ENCODE assay signal across 14 mouse cellular contexts in the genomic region with DNA sequence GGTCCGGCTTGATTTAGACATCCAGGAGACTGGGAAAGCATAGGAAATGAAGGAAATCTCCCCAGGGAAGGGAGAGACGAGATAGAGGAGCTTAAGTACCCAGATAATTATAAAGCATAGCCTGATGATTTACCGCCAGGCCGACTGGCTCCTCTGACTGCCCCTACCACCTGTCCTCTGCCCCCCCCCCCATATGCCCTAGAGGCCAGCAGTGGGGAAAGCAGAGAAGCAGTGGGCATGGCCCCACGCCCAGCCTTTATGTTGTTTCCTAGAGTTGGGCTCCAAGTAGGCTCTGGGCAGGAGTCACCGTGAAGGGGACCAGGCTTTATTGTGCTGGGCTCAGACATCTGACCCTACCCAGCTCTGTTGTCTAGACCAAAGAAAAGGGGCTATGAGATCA. TPM values are rescaled to one million over a fixed set of nuclear protein-coding genes. Genes with fewer than 3 reads are reported as not detected.
A peak's percentile ranks its signal among the peaks of the same experiment; 100 is the strongest.
DNase-seq lines count a peak whose midpoint lies in the region; ATAC-seq and TF ChIP-seq lines count a peak whose summit lies in the region.
"Had no signal": no experiment of that assay in that cellular context is flagged by ENCODE, and none has a peak within 500 bp of the region (broad histone marks: within the 10 kb centered on the region; RNA-seq: fewer than 3 reads in every experiment).

No protein-coding gene starts in this region.

- no peak overlapping the region for H3K4me2 ChIP-seq in lung, embryonic 16.5 days (ENCODE audit: low read depth, low read length)
- H3K4me2 ChIP-seq in neural tube, embryonic 13.5 days = no peak overlapping the region

- no peak for TF ChIP-seq CTCF in heart, adult 2 months (IDR thresholded peaks at IDR 0.05)

- peak; percentile 29 for DNase-seq in adrenal gland, adult 2 months
- no peak for DNase-seq in adrenal gland, adult 8-10 months
- DNase-seq in heart, adult 2 months = no peak
- no peak for DNase-seq in heart, postnatal 25 days (ENCODE audit: low spot score)
- DNase-seq in lung, postnatal 14 days = no peak
- DNase-seq in B cell, adult 2 months = no peak
- DNase-seq: heart, postnatal 10 days; kidney, adult 8-10 months; retina, postnatal 1 day; spleen, adult 18-20 months had no signal

- no peaks in the 10 kb centered on the region for H3K27me3 ChIP-seq in heart, adult 2 months (ENCODE audit: control insufficient read depth, insufficient read depth, low read length)
- no peaks in the 10 kb centered on the region for H3K27me3 ChIP-seq in lung, embryonic 16.5 days (ENCODE audit: control insufficient read depth, insufficient read depth, low read depth, low read length)
- no peaks in the 10 kb centered on the region for H3K27me3 ChIP-seq in neural tube, embryonic 13.5 days

- WGBS in heart, adult 2 months = 16% methylated on average over 6 of the region's 6 CpGs
- WGBS in lung, embryonic 16.5 days = 67% methylated on average over 6 of the region's 6 CpGs
- WGBS in neural tube, embryonic 13.5 days = 22% methylated on average over 6 of the region's 6 CpGs

- no peak for TF ChIP-seq EP300 in heart, adult 2 months (IDR thresholded peaks at IDR 0.05; ENCODE audit: insufficient read depth, low read depth, low read length)

- peaks cover 18% of the 10 kb centered on the region for H3K79me2 ChIP-seq in heart, adult 2 months (replicated peaks; ENCODE audit: control insufficient read depth, insufficient read depth, low read length)

- H3K9me3 ChIP-seq in lung, embryonic 16.5 days (ENCODE audit: control insufficient read depth, low read length) = no peaks in the 10 kb centered on the region
- no peaks in the 10 kb centered on the region for H3K9me3 ChIP-seq in neural tube, embryonic 13.5 days
- H3K9me3 ChIP-seq: forebrain, embryonic 10.5 days had no signal

- H3K36me3 ChIP-seq in heart, adult 2 months (ENCODE audit: control insufficient read depth, insufficient read depth, low read length) = peaks cover 54% of the 10 kb centered on the region
- peaks cover 44% of the 10 kb centered on the region for H3K36me3 ChIP-seq in lung, embryonic 16.5 days (ENCODE audit: control insufficient read depth, insufficient read depth, low read length)
- peaks cover 84% of the 10 kb centered on the region for H3K36me3 ChIP-seq in neural tube, embryonic 13.5 days
- H3K36me3 ChIP-seq: forebrain, embryonic 10.5 days had no signal

- no peak for TF ChIP-seq POLR2A in heart, adult 2 months (IDR thresholded peaks at IDR 0.05; ENCODE audit: insufficient read depth, low read depth, low read length)

- intact Hi-C loops in heart, adult 2 months (cut with DNase I) = no loop called here
- intact Hi-C loops in heart, postnatal 25 days (cut with DNase I) = loop anchor here (2.0 kb wide), 1 partner anchor 14 kb away; no protein-coding TSS in a partner anchor

- peaks cover 55% of the 10 kb centered on the region for H3K4me1 ChIP-seq in heart, adult 2 months (ENCODE audit: control insufficient read depth, insufficient read depth, low read length)
- H3K4me1 ChIP-seq in lung, embryonic 16.5 days (replicated peaks; ENCODE audit: control insufficient read depth, insufficient read depth, low read length) = peaks cover 47% of the 10 kb centered on the region
- H3K4me1 ChIP-seq in neural tube, embryonic 13.5 days (replicated peaks) = peaks cover 73% of the 10 kb centered on the region

- H3K4me3 ChIP-seq in heart, adult 2 months = no peak overlapping the region
- no peak overlapping the region for H3K4me3 ChIP-seq in lung, embryonic 16.5 days (ENCODE audit: low read length)
- no peak overlapping the region for H3K4me3 ChIP-seq in neural tube, embryonic 13.5 days
- H3K4me3 ChIP-seq: forebrain, embryonic 10.5 days had no signal

- H3K9ac ChIP-seq in heart, adult 2 months (ENCODE audit: low read depth, low read length) = no peak overlapping the region
- peak overlapping the region; percentile 28; the same call in 1 of the 2 replicates for H3K9ac ChIP-seq in lung, embryonic 16.5 days (ENCODE audit: low read length)
- H3K9ac ChIP-seq in neural tube, embryonic 13.5 days = peak overlapping the region; percentile 39; the same call in 1 of the 2 replicates

- peak overlapping the region; percentile 74 for H3K27ac ChIP-seq in heart, adult 2 months
- 0 out of 2 replicates have a peak overlapping the region, but pooled peaks have one; percentile 85 for H3K27ac ChIP-seq in lung, embryonic 16.5 days (ENCODE audit: low read length)
- peak overlapping the region; percentile 85 for H3K27ac ChIP-seq in neural tube, embryonic 13.5 days (replicated peaks)
- H3K27ac ChIP-seq: forebrain, embryonic 10.5 days had no signal

- ATAC-seq in lung, embryonic 16.5 days (ENCODE audit: low read depth) = no peak
- no peak for ATAC-seq in neural tube, embryonic 13.5 days (ENCODE audit: low read depth)

RNA-seq across cellular contexts. Expression of a gene that starts 46.0 kb away (rescaled TPM):
- 10 to 100 TPM; 37.2 to 48.9 TPM for total RNA-seq in adrenal gland, adult 2 months (2021)
- 6.3 and 8.5 TPM in 2 replicates for polyA plus RNA-seq in adrenal gland, adult 2 months (2012; rRNA removed)
- total RNA-seq in adrenal gland, adult 8-10 months (2022) = 10 to 100 TPM in 3 of 4 experiments, 1 to 10 TPM in 1; 6.9 to 25.9 (median 18.7) TPM
- 10 to 100 TPM; 53.1 to 60.7 TPM for total RNA-seq in heart, adult 2 months (2021)
- polyA plus RNA-seq in heart, adult 2 months (2012; rRNA removed) = 12.9 and 25.4 TPM in 2 replicates
- 10 to 100 TPM; 44.7 to 58.8 TPM for total RNA-seq in heart, postnatal 25 days (2021)
- 5.2 and 5.9 TPM in 2 replicates for polyA plus RNA-seq in lung, embryonic 16.5 days (2015; fragmentation: Nextera tagmentation; extraction: Ambion mirVana)
- polyA plus RNA-seq in neural tube, embryonic 13.5 days (2015; fragmentation: Nextera tagmentation; extraction: Ambion mirVana) = 1.0 and 2.0 TPM in 2 replicates
- total RNA-seq: monocyte, adult 5-6 weeks had no signal
